Mouse (Mus musculus) liver, adult 2 months (tissue): ENCODE results near the gene Gm7145. TPM values are rescaled to one million over a fixed set of nuclear protein-coding genes. Genes with fewer than 3 reads are reported as not detected.
"Not testable (repeated sequence)": the region's sequence is repeated elsewhere in the genome, so short reads cannot be mapped to it uniquely, and the experiment has no call there.

Experiments
- DNase-seq: peaks from one replicate; pipeline ENCODE4 v3.0.0-alpha.2; 2011; ENCODE audit warnings: low read depth, low spot score; ENCODE audit errors: extremely low read depth
- H3K27ac ChIP-seq: fragments of 200-500 bp; replicated peaks from 2 replicates; pipeline ENCODE4 v1.5.1; 2012; ENCODE audit warnings: low read depth, mild to moderate bottlenecking, control low read depth, inconsistent platforms, low read length; ENCODE audit not compliant: insufficient read depth
- H3K27me3 ChIP-seq: fragments of 200-500 bp; 2 replicates; pipeline ENCODE4 v1.6.1; 2012; ENCODE audit warnings: mild to moderate bottlenecking, moderate library complexity, low read length, inconsistent platforms; ENCODE audit not compliant: control insufficient read depth, insufficient read depth
- H3K36me3 ChIP-seq: fragments of 200-500 bp; 2 replicates; pipeline ENCODE4 v1.6.1; 2012; ENCODE audit warnings: low read length, inconsistent platforms; ENCODE audit not compliant: control insufficient read depth, insufficient read depth
- H3K4me1 ChIP-seq: fragments of 200-500 bp; 2 replicates; pipeline ENCODE4 v1.6.1; 2011; ENCODE audit warnings: low read length; ENCODE audit not compliant: control insufficient read depth, insufficient read depth
- H3K4me3 ChIP-seq: fragments of 200-500 bp; 2 replicates; pipeline ENCODE4 v1.5.1; 2011; ENCODE audit warnings: low read depth, mild to moderate bottlenecking, control low read depth, low read length, moderate library complexity; ENCODE audit not compliant: insufficient read depth
- H3K79me2 ChIP-seq: fragments of 200-500 bp; 2 replicates; pipeline ENCODE4 v1.6.1; 2012; ENCODE audit warnings: inconsistent platforms, mild to moderate bottlenecking, low read length, moderate library complexity; ENCODE audit not compliant: control insufficient read depth, insufficient read depth
- H3K9ac ChIP-seq: fragments of 200-500 bp; 2 replicates; pipeline ENCODE4 v1.6.1; 2012; ENCODE audit warnings: low read depth, mild to moderate bottlenecking, control low read depth, inconsistent platforms, low read length
- CTCF ChIP-seq: fragments of 200-500 bp; IDR thresholded peaks from 2 replicates; pipeline ENCODE4 v1.5.1; 2011; ENCODE audit warnings: low read depth, low read length, control low read depth
- POLR2A ChIP-seq: fragments of 200-500 bp; IDR thresholded peaks from 2 replicates; pipeline ENCODE4 v1.6.1; 2011; ENCODE audit warnings: low read length, control low read depth; ENCODE audit not compliant: insufficient read depth; ENCODE audit errors: extremely low read depth
- WGBS: fragments of 180-500 bp; shearing (Covaris S2); methylation state at CpG from one replicate; pipeline ENCODE4 v1.1.7; 2018; 5-methylcytosine and 5-hydroxymethylcytosine counted together
- polyA plus RNA-seq: library from polyadenylated mRNA; depleted of rRNA; stranded (reverse); fragments of >200 nt; gene quantifications from 2 replicates; pipeline ENCODE4 v1.2.3, GENCODE M21; 2012; rRNA removed
- total RNA-seq: library from RNA; depleted of rRNA; stranded (reverse); fragments of >200 nt; gene quantifications from 2 replicates; pipeline ENCODE4 v1.2.3, GENCODE M21; 2014; rRNA removed

Gene Gm7145
- total RNA-seq, result not detected in 2 replicates
- polyA plus RNA-seq, result not detected in 2 replicates

DNA sequence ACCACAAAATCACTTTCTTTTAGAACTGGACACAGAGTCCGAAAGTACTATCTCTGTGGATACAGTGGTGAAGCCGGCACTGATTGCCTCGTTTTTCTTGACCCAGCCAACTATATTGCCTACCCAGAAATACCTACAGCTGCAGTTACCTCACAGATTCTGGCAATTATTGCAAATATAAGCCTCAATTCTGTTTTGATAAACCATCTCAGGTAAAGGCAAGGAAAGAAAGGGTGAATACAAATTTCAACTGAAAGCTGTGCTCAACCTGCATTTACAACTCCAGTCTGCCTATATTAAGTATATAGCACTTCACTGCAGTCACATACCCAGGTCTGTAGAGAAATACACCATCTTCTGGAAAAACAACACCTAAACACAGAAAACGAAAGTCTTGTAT, at the start of gene Gm7145:
Gm7145 (plus strand) TSS at position 301 of the 400 bp plus-strand sequence.
- no peak within 1 kb of the TSS for H3K27ac ChIP-seq
- no peak within 1 kb of the TSS for H3K4me3 ChIP-seq
- no peak for DNase-seq
- TF ChIP-seq POLR2A, result no peak
- TF ChIP-seq CTCF, result no peak
- 65% methylated on average over 4 of the region's 4 CpGs for WGBS
- H3K79me2 ChIP-seq, result no peaks in the 10 kb centered on the region
- H3K9ac ChIP-seq, result no peak within 1 kb of the TSS
- H3K27me3 ChIP-seq, result no peaks in the 10 kb centered on the region
- H3K36me3 ChIP-seq, result no peaks in the 10 kb centered on the region
- no peaks in the 10 kb centered on the region for H3K4me1 ChIP-seq

DNA sequence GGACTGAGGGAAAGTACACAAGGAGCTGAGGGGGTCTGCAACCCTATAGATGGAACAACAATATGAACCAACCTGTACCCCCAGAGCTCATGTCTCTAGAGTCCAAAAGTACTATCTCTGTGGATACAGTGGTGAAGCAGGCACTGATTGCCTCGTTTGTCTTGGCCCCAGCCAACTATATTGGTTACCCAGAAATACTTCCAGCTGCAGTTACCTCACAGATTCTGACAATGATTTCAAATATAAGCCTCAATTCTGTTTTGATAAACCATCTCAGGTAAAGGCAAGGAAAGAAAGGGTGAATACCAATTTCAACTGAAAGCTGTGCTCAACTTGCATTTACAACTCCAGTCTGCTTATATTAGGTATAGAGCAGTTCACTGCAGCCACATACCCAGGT, 38.0 kb upstream of the Gm7145 start, which contains the start of gene Gm28168:
Gm28168 (plus strand) TSS at position 301 of the 400 bp plus-strand sequence.
- not testable (repeated sequence) for H3K27me3 ChIP-seq
- WGBS, result 35% methylated on average over 1 of the region's 1 CpGs

DNA sequence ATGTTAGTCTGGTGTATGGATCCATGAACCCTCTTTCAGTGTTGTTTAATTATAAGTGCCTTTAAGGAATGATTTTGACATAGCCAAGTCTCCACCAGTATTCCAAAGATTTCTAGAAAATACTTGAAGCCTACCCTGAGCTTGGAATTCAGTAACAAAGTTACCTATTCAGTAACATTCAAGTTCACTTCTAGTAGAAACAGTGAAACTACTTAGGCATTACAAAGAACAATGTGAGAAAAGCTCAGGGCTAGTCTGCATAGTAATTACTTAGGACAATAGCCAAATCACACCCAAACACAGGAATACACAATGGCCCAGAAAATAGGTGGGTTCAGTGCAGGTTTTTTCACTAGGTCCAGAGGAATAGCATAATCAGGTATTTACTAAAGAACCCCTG, 38.1 kb downstream of the Gm7145 start:
- not testable (repeated sequence) for H3K4me3 ChIP-seq, H3K27ac ChIP-seq, H3K4me1 ChIP-seq, H3K79me2 ChIP-seq, DNase-seq, H3K36me3 ChIP-seq, H3K27me3 ChIP-seq, H3K9ac ChIP-seq

More for the DNA sequence above, 38.0 kb upstream of the Gm7145 start, which contains the start of gene Gm28168:
- H3K4me3 ChIP-seq, H3K79me2 ChIP-seq, H3K36me3 ChIP-seq, H3K9ac ChIP-seq, H3K27ac ChIP-seq, H3K4me1 ChIP-seq, DNase-seq: not testable (repeated sequence)

DNA sequence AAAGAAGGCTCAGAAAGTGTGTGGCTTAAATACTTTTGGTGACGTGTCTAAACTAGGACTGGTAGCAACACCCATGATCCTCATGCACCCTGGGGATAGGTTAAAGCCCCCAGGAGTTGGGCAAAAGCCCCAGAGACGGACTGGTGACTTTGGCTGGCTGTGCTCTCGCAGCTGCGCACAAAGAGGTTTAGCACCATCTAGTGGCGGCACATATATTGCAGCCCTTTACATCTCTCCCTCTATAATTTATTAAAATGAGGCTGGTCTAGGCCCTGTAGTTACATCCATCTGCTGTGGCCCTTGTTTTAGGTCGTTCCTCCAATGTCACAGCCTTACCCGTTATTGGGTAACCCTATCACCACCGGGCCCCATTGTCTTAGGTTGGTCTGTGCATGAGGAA, 47.0 kb downstream of the Gm7145 start:
- 20% methylated on average over 8 of the region's 8 CpGs for WGBS
- not testable (repeated sequence) for H3K4me3 ChIP-seq, H3K9ac ChIP-seq, H3K4me1 ChIP-seq, H3K79me2 ChIP-seq, H3K27me3 ChIP-seq, DNase-seq, H3K27ac ChIP-seq, H3K36me3 ChIP-seq
- peak; percentile 47 for TF ChIP-seq CTCF

Other genes with a start within 250 kb of the Gm7145 start
- gene B020011L13Rik, start 184.8 kb upstream of the Gm7145 start, total RNA-seq, result not detected in 2 replicates
- gene B020011L13Rik, start 184.8 kb upstream of the Gm7145 start, polyA plus RNA-seq, result not detected in 2 replicates
- not detected in 2 replicates for gene Gm28360, start 135.9 kb upstream of the Gm7145 start, total RNA-seq
- gene Gm28360, start 135.9 kb upstream of the Gm7145 start, polyA plus RNA-seq, result not detected in 2 replicates
- not detected in 2 replicates for gene Gm28168, start 37.9 kb upstream of the Gm7145 start, total RNA-seq
- not detected in 2 replicates for gene Gm28168, start 37.9 kb upstream of the Gm7145 start, polyA plus RNA-seq
- gene Gm29106, start 210.6 kb downstream of the Gm7145 start, total RNA-seq, result not detected in 2 replicates
- gene Gm29106, start 210.6 kb downstream of the Gm7145 start, polyA plus RNA-seq, result not detected in 2 replicates